Mouse (Mus musculus): ENCODE measurements around the gene Atf6.

The Atf6 gene

DNA sequence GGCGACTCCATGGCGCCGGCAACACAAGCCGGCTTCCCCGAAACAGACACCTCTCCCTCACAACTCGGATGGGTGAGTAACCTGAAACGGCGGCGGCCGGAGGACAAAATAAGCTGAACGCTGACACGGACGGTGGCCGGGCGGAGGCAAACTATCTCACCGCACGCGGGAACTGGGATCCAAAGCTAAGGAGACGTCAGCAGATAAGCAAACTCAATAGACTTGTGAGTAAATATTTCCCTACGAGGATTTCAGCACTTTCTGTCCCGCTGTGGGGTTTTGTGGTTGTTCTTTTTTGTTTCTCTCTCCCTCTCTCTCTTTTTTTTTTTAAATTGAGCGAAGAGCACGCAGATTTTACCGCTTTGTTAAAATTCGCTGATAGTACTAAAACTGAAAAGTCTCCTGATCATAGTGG, at the start of gene Atf6:
Atf6 (minus strand) TSS at position 81 of the 415 bp plus-strand sequence.
- peak; percentile 95 for DNase-seq

DNA sequence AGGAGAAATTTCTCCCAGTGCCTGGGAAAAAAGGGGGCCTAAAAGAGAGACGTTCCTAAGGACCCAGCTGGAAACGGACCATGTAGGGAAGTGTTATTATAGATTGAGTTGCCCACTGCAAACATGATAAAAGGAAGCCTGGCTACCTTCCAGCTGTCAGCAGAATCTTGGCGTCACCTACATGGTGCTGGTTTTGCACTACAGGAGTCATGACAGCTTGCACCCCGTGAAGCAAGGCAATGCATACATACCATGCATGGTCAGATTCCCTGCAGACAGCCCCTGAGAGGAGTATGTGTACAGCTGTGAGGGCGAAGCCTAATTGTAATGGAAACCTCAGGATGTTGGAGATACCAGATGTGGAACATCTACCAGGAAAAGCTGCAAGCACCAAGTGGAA, 48.1 kb upstream of the Atf6 start:
- no peak for DNase-seq

DNA sequence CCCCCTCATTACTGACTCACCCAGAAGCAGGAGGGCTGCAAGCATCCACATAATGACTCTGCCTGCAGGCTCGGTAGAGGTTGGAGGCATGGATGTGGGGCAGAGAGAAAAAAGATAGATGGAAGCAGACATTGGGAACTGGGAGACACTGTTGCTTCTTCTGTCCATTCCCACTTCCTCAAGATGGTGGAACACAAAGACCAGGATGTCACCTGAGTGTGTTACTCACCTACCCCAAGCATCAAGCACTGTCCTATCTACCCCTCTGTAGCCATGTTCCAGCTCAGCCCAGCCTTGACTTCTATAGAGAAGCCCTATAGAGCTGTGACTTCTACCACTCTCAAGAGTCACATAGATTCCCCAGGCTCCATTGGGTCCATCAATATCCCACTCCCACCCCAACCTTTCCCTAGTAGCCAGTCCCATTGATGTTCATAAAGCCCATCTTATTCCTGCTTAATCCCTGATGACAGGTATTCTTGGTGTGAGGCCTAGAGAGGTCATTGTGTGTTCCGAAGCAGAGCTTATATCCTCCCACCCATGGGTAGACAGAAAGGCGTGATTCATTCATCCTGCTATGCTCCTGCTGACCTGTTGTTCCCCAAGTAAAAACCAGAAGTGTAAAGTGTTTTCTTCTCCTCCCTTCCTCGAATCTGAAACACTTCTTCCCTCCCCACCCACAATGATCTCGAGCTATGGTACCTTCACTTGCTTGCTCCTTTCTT, 45.5 kb upstream of the Atf6 start, which contains the start of gene Fcrlb:
Fcrlb (minus strand) TSS at position 51 of the 725 bp plus-strand sequence.
- no peak for DNase-seq

DNA sequence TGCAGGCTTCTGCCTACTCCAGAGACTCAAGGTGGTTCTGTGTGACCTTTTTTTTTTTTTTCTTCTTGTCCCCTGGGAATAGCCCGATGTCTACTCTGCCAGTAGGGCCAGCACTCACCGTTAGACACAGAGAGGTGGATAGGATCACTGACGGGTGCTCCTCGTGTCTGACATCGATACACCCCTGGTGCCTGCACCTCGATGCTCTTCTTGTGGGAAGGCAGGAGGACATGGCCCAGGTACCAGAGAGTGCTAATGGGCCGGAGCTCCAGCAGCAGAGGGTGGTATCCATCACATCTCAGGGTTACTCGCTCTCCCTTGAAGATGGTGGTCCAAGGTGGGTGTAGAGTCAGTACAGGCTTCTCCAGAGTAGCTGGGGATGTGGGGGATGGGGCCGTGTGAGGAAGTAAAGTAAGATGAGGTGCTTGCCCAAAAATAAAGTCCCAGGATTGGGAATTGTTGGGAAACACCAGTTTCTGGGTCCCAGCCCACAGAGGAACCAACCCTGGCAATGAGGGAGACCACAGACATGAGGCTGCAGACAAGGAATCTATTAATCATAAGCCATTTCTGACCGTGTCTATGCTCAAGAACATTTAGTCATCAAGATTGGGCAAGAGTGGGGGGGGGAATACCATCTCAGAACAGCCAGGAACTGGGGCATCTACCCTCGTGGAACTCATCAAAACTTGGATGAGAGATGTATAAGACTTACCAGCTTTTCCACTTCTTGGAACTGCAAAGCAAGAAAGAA, 44.5 kb upstream of the Atf6 start:
- DNase-seq, result no peak

DNA sequence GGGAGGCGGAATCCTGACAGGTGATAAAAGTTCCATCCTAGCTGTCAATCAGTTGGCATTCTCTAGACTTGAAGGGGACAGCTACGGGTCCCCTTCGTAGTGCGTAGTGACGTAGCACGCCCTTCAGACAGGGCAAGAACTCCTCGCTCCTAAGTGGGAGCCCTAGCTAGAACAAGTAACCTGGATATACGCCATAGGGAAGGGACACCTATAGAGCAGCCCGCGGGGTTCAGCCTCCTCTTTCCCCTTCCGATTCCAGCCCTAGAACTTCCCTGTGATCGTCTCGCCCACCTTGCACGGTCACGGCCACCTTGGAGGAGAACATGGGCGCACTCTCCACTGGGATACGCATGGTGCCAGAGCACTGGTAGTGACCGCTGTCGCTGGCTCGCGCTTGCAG, 40.8 kb upstream of the Atf6 start:
- no peak for DNase-seq

DNA sequence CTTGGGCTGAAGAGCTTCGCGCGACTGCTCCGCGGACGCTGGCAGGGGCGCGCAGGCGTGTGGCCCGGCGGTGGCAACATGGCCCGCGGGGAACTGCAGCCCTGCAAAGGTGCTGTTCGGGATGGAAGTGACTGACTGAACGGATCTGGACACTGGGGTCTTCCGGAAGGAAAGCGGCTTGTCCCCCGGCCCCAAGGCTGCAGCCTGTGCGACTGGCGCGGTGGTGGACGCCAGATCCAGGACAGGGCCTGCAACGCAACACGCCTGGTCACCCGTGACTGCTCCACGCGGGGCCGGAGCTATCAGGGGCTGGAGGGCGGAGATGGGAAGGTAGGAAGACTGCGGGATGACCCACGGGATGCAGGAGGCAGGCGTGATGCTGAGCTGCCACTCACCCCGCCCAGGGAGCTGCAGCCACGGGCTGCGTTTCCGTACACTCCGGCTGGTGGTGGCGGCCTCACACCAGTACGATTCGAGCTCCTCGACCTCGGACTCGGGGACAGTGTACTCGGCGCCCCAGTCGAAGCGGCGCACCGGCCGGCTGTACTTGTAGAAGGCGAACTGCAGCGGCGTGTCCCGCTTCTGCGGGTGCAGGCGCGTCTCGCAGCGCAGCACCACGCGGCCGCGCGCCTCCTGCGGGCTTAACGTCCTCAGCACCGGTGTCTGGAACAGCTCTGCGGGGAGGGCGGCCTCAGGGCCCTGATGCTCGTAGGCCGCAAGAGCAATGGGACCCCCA, 40.1 kb upstream of the Atf6 start:
- DNase-seq, result peak; percentile 46

DNA sequence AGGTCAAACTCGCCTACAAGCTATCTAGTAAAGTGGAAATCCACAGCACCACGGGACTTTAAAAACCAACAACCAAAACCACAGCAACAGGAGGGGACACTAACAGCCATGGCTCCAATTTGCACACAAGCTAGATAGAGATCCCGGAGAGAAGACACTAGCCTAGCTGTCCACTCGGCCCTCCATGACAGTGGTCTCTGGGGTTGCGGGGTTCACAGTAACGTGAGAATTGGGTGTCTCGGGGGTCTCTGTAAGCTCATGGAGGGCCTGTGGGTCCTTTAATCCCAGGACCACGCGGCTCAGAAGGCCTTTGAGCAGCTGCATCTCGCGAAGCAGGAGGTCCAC, 39.5 kb upstream of the Atf6 start:
- DNase-seq, result peak; percentile 8

DNA sequence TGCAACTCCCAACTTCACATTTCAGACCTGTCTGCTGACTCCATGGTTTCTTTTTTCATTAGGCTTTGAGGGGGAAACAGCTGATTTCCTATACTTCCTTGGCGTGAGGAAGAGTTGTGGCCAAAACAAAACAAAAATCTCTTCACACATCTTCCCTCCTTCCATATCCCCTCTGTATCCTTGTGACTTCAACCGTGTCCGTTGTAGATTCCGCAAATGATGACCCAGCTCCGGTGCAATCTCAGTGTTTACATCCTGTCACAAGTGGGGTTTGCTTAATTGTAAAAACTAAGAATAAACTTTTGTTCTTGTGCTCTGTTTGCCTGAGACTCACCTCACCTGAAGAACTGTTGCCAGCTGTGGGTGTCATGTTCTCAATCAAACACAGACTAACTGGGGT, 35.9 kb upstream of the Atf6 start:
- no peak for DNase-seq

DNA sequence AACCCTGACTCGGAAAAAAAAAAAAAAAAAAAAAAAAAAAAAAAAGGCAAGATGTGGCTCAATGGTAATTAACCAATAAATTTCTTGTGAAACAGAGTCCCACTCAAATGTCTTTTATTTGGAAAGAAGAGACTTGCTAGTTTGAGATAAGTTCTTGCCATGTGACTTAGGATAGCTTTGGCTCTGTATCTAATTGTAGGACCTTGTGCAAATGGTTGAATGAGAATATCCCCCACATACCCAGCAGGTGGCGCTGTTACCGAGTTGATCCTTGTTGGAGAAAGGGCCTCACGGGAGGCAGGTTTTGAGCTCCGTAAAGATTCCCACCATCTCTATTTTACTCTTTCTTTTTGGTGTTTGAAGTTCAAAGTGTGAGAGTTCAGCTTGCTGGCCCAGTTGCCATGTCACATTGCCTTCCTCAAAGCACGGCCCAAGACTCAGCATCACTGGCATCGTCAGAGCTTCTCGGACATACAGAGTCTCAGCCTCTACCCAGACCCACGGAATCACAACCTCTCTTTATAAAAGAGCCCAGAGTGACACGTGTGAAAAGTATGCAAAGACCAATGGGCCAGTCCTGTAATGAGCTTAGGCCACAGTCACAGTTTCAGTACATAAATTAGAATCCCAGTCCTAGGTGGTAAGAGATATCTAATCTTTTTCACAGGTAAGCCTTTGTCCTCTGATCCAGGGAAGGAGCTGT, 34.1 kb upstream of the Atf6 start:
- peak; percentile 79 for DNase-seq

DNA sequence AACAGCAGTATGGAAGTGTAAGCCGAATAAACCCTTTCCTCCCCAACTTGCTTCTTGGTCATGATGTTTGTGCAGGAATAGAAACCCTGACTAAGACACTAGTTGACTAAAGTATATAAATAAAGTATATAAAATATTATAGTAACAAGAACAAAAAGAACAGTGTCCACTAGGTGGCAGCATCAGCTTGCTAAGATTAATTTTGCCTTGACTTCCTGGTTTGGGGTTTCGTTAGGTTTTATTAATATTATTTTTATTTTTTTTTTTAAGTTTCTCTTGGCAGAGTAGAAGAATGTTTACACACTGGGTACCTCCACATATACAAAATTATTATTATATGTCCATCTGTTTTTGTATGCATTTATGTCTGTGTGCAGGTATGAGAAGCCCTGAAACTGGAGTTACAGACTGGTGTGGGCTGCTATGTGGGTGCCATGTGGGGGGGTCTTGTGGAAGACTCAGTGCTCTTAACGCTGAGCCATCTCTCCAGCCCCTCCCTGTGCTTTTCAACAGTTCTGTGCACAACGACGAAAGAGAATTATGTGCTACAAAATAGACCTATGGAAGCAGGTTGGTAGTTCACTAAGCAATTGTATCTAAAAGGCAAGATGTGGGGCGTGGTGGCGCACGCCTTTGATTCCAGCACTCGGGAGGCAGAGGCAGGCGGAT, 33.4 kb upstream of the Atf6 start:
- no peak for DNase-seq

DNA sequence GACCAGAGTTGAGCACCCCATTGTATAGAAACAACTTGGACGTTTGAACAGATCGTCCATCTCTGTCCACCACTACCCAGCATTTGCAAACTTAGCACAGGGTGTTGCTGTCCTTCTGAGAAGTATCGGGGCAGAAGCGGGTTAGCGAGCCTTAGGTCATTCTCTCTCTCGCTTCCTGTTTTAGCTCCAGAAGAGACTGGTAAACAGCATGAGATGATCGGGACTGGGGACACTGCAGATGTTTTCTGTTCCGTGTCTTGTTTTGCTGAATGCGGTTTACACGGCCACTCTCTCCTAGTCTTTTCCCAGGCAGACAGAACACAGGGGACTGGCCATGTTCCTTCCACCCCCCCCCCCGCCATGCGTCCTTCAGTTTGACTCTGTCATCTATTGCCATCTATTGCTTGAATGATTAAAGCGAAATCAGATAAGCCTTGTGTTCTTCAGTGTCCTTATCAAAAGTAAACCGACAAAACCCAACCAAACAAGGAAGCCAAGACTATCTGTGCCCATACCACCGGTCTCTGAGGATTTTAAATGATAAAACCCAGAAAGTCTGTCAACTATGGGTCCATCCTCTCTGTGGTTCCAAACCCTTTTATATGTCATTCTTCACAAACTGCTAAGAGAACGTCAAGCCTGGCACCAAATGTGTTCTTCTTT, 31.0 kb upstream of the Atf6 start:
- no peak for DNase-seq

DNA sequence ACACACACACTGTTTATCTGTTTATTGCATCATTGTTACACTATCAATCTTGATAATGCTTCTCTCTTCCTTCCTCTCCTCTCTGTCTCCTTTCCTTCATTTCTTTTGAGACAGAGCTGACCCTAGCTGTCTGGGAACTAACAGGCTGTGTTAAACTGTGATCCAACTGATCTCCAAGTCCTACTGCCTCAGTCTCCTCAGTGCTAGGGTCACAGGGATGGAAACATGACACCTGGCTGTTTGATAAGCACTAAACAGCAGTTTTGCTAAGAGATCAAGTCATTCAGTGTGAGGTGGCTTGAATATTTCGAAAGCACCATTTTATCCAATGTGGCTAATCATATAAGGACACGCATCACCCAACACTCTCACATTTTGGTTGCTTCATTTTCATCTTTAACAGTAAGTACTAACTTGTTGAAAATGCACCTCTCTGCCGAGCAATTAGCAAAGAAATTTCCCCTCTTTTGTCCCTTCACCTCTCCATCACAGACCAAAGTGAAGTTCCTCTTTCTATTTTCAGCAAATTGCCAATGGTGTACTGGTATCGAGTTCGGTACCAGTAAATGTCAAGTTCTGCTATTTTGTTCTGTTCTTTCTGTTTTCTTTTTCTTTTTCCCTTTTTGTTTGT, 29.2 kb upstream of the Atf6 start:
- DNase-seq, result no peak

DNA sequence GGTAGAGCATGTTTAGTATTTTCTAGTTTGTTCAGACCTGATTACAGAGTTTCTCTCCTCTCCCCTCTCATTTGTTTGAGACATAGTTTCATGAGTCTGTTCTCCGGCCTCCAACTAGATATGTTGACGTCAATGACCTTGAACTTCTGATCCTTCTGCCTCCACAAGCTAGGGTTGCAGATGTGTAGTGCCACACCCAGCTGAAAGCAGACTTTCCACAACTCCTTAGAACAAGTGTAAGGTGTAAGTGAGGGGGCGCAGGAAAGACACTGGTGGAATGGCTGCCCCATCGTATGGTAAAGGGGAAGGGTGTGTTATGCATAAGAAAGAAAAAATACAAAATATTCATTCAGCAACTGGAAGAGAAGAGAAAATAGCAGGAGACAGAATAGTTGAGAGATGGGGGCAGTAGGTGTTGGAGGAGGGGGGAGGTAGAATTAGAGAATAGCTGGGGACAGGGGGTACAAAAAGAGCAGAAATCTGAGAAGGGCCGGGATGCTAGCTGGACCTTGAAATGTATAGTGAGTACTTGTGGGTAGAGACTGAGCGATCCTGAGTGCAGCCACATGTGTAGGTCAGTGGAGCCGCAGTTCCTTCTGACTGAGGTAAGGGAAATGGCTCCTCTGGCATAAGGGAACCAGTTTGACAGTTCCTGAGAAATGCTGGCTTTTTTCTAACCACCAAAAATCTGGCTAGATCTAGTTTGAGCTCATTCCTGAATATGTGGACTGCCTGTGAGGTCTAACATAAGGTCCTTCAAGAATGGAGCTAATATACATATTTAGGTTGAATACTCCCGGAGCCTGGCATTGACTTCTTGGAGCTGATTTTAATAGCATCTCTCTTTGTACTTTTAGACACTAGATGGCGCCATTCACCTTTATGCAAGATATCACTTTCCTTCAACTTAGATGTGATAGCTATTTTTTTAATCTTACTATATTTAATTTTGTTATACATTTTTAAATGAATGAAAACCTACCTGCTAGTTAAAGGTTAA, 27.3 kb upstream of the Atf6 start:
- DNase-seq, result no peak

DNA sequence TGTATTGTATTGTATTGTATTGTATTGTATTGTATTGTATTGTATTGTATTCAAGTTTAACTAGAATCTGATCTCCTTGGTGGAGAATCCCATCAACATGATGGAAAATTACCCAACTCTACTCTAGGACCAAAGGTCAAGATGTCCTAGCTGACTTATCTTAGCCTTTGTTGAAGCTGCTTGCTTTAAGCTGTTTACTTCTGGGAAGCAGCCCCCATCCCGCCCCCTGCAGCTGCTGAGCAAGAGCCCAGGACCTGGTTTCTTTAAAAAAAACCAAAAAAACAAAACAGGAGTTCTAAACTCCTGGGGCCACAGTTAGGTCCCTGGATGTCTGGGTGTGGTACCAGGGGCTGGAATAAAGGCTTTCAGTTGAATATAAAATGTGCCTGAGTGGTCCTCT, 24.7 kb upstream of the Atf6 start:
- DNase-seq, result no peak

DNA sequence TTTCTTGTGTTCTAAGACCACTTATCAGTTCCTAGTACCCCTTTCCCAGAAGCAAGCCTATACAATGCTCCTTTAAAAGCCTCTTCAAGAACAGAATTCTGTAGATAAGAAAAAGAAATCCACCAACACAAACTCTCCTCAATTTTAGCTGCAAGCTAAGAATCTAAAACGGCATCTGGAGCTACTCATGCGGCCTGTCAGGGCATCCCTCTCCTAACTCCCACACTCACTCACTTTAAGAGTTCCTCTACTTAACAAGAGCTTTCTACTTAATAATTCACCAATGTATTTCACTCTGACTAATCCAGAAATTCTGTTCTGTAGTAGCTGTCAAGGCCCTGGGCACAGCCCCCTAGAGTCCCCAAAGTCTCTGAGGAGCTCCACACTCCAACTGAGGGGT, 24.1 kb upstream of the Atf6 start:
- DNase-seq, result no peak

DNA sequence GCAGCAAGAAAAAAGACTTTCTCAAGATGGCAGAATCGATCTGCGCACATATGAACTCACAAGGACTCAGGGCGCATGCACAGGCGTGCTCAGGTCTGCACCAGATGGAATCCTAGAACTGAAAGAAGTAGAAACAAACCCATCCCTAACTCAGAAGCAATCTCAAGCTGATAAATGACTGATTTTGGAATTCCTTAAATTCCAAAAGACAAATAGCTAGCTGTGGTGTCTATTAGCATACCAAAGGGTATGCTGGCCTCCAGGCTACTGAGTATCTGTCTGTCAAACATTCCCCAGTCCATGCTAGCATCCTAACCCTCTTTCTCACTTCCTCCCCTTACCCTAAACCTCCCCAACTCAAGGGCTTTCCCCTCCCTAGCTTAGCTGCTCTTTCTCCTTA, 21.7 kb upstream of the Atf6 start:
- no peak for DNase-seq

DNA sequence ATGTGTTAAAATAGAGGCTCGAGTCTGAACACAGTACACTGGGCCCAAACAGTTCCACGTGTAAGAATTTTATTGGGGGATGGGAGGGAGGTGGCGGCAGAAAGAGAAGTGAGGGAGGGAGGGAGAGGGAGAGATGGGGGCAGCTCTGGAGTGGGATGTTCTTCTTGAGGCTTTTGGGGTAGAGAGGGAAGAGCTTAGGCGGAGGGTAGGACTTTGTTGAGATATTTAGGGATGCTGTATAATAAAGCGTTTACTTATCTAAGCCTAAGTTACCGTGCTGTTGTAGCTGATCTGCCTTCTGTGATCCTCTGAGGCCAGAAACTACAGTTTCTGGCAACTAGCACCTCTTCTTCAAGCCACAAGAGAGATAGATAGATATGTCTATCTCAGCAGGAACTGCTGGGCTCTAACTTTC, 18.5 kb upstream of the Atf6 start:
- DNase-seq, result no peak

DNA sequence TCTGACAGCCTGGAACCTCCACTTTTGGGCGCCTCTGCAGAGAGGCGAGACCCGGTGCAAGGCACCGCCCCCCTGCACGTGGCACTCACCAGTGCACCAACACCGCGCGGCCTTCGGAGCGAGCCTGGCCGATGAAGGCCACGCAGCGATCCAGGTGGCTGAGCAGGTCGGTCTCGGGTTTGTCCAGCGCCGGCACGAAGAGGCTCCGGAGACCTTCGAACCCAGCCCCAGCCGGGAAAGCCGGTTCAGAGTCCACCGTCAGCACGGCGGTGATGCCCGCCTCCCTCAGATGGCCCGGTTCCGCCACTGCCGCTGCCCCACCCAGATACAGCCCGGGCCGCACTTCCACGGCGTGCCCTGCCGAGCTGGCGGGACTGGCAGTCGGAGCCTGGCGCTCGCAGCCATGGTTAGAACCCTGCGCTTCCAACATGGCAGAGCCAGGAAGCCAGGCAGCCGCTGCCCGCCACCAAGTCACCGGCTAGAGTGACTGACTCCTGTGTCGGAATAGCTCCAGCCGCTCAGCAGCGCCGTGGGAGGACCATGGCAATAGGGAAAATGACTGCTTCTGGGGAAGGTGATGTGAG, 17.5 kb upstream of the Atf6 start, which contains the start of the genes Gm26620 and Dusp12:
Gm26620 (plus strand) TSS at position 88 of the 584 bp plus-strand sequence.
Dusp12 (minus strand) TSS at position 563 of the 584 bp plus-strand sequence.
- peak; percentile 88 for DNase-seq

DNA sequence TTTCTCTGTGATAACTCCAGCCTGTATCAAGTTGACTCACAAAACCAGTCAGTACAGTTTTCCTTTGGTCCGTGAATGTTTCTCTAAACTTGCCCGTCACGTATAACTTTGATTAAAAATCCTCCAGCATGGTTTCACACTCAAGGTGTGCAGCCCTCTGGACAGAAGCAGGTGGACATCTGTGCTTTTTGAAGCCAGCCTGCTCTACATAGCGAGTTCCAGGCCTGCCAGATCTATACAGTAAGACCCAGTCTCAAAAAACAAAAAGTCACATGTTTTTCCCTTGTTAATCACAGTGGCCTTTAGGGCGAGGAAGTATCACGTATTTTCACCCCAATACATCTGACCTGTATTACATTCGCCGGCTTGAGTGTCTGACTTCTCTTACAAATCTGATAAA, 16.8 kb upstream of the Atf6 start:
- DNase-seq, result no peak
